Mouse (Mus musculus) midbrain, embryonic 12.5 days (tissue): ENCODE measurements at regions not wholly inside any gene's neighbourhood (a gene's known extent, or its start where the extent isn't known, plus 50 kb on each side); places are given as distances from the start of the nearest gene placed in this dataset.
"Not testable (repeated sequence)": the region's sequence is repeated elsewhere in the genome, so short reads cannot be mapped to it uniquely, and the experiment has no call there.

Experiments
- ATAC-seq: fragments of 200-750 bp; cut with Nextera tagmentation; 2 replicates; pipeline ENCODE4 v1.8.0; 2017; ENCODE audit warnings: low read depth, moderate TSS enrichment, moderate library complexity; ENCODE audit not compliant: low FRiP score
- H3K27ac ChIP-seq: fragments of 300-500 bp; sonication (generic); replicated peaks from 2 replicates; pipeline ENCODE4 v1.5.1; 2016; ENCODE audit warnings: mild to moderate bottlenecking
- H3K27me3 ChIP-seq: fragments of 300-500 bp; sonication (generic); 2 replicates; pipeline ENCODE4 v1.6.1; 2016; ENCODE audit warnings: mild to moderate bottlenecking
- H3K36me3 ChIP-seq: fragments of 300-500 bp; sonication (generic); 2 replicates; pipeline ENCODE4 v1.6.1; 2016
- H3K4me1 ChIP-seq: fragments of 300-500 bp; sonication (generic); 2 replicates; pipeline ENCODE4 v1.6.1; 2016
- H3K4me2 ChIP-seq: fragments of 300-500 bp; sonication (generic); replicated peaks from 2 replicates; pipeline ENCODE4 v1.6.1; 2016; ENCODE audit warnings: mild to moderate bottlenecking, moderate library complexity
- H3K4me3 ChIP-seq: fragments of 300-500 bp; sonication (generic); 2 replicates; pipeline ENCODE4 v1.5.1; 2016; ENCODE audit warnings: mild to moderate bottlenecking
- H3K9ac ChIP-seq: fragments of 300-500 bp; sonication (generic); replicated peaks from 2 replicates; pipeline ENCODE4 v1.6.1; 2016; ENCODE audit warnings: mild to moderate bottlenecking, moderate library complexity
- H3K9me3 ChIP-seq: fragments of 300-500 bp; sonication (generic); 2 replicates; pipeline ENCODE4 v1.6.1; 2016; ENCODE audit warnings: mild to moderate bottlenecking
- WGBS: fragments of 180-500 bp; shearing (Covaris S2); methylation state at CpG from one replicate; pipeline ENCODE4 v1.1.7; 2016; 5-methylcytosine and 5-hydroxymethylcytosine counted together

DNA sequence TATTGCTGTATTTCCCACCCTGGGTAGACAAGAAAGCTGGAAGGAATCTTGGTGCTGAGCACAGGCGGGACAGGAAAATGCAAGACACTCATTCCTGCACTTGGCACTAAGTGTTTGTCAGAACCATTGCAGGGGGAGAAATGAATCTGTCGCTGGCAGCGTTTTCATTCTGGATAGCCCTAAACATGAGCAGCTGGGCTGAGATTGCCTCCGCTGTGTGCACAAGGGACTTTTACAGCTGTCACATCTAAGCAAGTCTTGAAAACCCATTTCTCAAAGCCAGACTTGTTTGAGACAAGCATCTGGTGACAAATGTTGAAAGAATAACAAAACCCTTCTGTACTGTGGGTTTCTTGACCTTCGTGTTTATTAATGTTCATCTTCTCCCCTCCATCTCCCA, 438.4 kb upstream of the Jmjd1c start:
- no peaks in the 10 kb centered on the region for H3K9me3 ChIP-seq
- H3K27me3 ChIP-seq = no peaks in the 10 kb centered on the region
- ATAC-seq = no peak
- H3K4me3 ChIP-seq = no peak overlapping the region
- H3K36me3 ChIP-seq = no peaks in the 10 kb centered on the region
- no peak overlapping the region for H3K27ac ChIP-seq
- H3K4me2 ChIP-seq = no peak overlapping the region
- WGBS = 95% methylated on average over 5 of the region's 5 CpGs
- no peaks in the 10 kb centered on the region for H3K4me1 ChIP-seq
- H3K9ac ChIP-seq = no peak overlapping the region

DNA sequence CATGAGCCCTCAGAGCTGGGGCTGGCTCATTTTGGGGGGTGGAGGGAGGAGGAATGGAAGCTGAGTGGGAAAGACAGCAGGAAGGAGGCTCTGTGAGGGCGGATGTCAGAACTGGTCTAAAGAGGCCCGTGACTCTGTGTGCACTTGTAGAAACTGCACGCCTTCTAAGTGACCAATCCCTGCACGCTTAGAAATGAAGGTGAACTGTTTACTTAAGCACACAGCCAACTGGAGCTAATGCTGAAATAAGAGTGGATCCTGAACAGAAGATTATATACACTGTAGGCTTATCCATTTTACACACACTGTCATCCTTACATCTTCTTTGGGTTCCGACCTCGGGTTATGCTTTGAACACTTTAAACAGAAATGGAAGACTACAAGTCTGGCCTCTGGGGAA, 412.8 kb upstream of the Jmjd1c start:
- Histone ChIP-seq H3K9ac (no peak overlapping the region), H3K4me3 (no peak overlapping the region), H3K4me2 (no peak overlapping the region), H3K27me3 (no peaks in the 10 kb centered on the region), H3K36me3 (no peaks in the 10 kb centered on the region), H3K4me1 (no peaks in the 10 kb centered on the region), H3K27ac (no peak overlapping the region), H3K9me3 (peaks cover 6% of the 10 kb centered on the region; the same call in 1 of the 2 replicates)
- 86% methylated on average over 6 of the region's 6 CpGs for WGBS
- ATAC-seq = no peak

DNA sequence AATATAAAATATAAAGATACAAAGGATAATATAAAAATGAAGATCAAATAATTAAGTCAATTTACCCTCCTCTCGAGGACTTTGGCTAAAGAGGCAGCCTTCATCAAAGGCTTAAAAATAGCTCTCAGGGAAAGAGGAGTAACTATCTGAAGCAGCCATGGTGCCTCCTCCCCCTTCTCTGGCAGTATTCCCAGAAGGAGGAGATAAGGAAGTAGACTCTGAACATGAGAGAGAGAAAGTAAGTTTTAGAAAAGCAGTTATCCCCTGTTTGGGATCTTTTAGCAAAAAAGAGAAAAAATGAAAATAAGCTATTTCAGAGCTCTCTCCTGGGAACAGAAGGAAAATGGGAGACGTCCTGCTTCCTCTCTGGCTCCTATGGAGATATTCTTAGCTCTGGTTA, 406.7 kb upstream of the Jmjd1c start:
- 77% methylated on average over 2 of the region's 2 CpGs for WGBS
- not testable (repeated sequence) for H3K27ac ChIP-seq

DNA sequence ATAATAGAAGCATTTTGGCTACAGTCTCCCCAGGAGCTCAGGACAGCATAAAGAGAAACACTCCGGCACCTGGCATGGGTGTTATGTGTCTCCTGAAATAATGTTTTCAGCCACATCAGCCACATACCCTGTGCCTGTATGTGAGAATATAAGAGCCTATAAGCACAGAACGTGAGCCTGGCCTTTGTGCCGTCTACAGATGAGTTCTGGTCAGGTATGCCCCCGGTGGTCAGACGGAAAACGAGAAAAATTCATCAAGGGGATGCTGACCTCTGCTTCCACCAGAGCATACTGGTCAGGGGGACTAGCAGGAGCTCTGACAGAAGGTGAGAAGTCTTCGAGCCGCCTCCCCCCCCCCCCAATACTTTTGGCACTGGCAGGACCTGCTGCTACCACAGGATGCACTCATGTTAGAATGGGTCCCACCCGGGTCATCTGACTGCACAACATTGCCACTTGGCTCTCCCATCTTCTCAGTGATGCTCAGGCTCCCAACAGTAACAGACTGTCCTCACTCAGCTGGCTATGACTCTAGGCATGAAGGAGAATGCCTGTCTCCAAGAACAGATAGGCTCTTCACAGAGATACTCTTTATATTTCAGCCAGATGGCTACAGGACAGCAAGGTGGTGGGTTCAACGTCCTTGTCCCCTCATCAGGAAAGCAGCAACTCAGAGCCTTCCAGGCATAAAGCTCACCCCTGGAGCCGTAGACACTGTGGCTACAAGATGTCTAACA, 401.2 kb upstream of the Jmjd1c start:
- Histone ChIP-seq H3K4me1 (no peaks in the 10 kb centered on the region), H3K36me3 (no peaks in the 10 kb centered on the region), H3K4me3 (no peak overlapping the region), H3K9ac (no peak overlapping the region), H3K4me2 (no peak overlapping the region), H3K9me3 (no peaks in the 10 kb centered on the region), H3K27ac (no peak overlapping the region), H3K27me3 (no peaks in the 10 kb centered on the region)
- ATAC-seq = no peak
- 92% methylated on average over 11 of the region's 11 CpGs for WGBS

More for the DNA sequence above, 406.7 kb upstream of the Jmjd1c start:
- H3K36me3 ChIP-seq, H3K4me2 ChIP-seq, ATAC-seq, H3K4me3 ChIP-seq, H3K4me1 ChIP-seq, H3K9ac ChIP-seq, H3K27me3 ChIP-seq: not testable (repeated sequence)
- peaks cover 10% of the 10 kb centered on the region; the same call in 1 of the 2 replicates for H3K9me3 ChIP-seq

GRCm38 (mm10) chr10:66714926-66715325, 381.0 kb upstream of the Jmjd1c start:
- not testable (repeated sequence) for H3K36me3 ChIP-seq, H3K9ac ChIP-seq, H3K9me3 ChIP-seq, H3K27ac ChIP-seq, ATAC-seq, H3K4me2 ChIP-seq, H3K27me3 ChIP-seq, H3K4me1 ChIP-seq, H3K4me3 ChIP-seq
- 96% methylated on average over 9 of the region's 9 CpGs for WGBS

- H3K9me3 ChIP-seq = no peaks in the 10 kb centered on the region
- H3K27me3 ChIP-seq = no peaks in the 10 kb centered on the region
- H3K4me2 ChIP-seq = no peak overlapping the region
- no peak for ATAC-seq
- no peak overlapping the region for H3K4me3 ChIP-seq
- no peaks in the 10 kb centered on the region for H3K36me3 ChIP-seq
- H3K9ac ChIP-seq = no peak overlapping the region
- WGBS = 76% methylated on average over 7 of the region's 7 CpGs
- H3K4me1 ChIP-seq = no peaks in the 10 kb centered on the region
- no peak overlapping the region for H3K27ac ChIP-seq
Measured at GRCm38 (mm10) chr10:66717909-66718308, 378.0 kb upstream of the Jmjd1c start.

DNA sequence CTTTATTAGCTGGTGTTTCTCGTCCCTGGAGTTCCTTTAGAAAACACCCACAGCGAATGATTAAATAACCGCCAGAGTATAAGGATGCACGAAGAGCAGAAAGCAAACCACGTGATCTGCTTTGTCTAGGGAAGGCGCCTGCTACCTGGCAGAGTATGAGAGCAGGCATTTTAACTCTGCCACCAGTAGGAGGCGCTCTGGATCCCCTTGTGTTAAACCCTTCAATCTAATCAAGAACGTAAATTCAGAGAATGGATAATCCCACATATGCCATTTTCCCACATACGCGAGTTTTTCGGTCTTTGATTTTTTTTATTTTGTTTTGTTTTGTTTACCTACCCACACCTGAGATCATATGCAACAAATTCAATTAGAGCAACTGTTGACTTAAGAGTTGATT, 376.1 kb upstream of the Jmjd1c start:
- ATAC-seq = no peak
- Histone ChIP-seq H3K9ac (no peak overlapping the region), H3K4me1 (no peaks in the 10 kb centered on the region), H3K36me3 (no peaks in the 10 kb centered on the region), H3K27me3 (no peaks in the 10 kb centered on the region), H3K4me2 (no peak overlapping the region), H3K9me3 (no peaks in the 10 kb centered on the region), H3K4me3 (no peak overlapping the region), H3K27ac (no peak overlapping the region)
- 93% methylated on average over 11 of the region's 11 CpGs for WGBS

GRCm38 (mm10) chr10:66733631-66734030, 362.3 kb upstream of the Jmjd1c start:
- Histone ChIP-seq H3K9me3 (0 out of 2 replicates have a peak, but pooled peaks cover 7% of the 10 kb centered on the region), H3K36me3 (no peaks in the 10 kb centered on the region), H3K4me1 (no peaks in the 10 kb centered on the region), H3K4me2 (no peak overlapping the region), H3K4me3 (no peak overlapping the region), H3K27ac (no peak overlapping the region), H3K9ac (no peak overlapping the region), H3K27me3 (no peaks in the 10 kb centered on the region)
- 90% methylated on average over 5 of the region's 5 CpGs for WGBS
- ATAC-seq = no peak

DNA sequence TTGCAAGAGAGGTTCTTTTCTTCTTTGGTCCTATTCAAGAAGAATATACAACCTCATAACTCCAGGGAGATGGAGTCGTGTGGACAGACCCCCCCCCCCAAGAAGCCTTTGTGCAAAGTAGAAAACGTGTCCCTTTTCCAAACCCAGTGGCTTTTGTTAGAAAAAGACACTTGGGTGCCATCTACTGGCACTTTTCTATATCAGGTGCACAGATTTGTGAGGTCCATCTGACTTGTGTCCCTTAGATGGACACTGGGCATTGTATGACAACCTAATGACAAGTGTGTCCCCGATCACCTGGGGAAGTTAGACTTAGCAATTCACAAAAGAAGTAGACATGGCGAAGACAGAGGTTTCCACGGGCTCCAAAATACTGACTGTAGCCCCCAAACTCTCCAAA, 361.1 kb upstream of the Jmjd1c start:
- Histone ChIP-seq H3K4me3 (no peak overlapping the region), H3K27me3 (no peaks in the 10 kb centered on the region), H3K4me2 (no peak overlapping the region), H3K9ac (no peak overlapping the region), H3K27ac (no peak overlapping the region), H3K9me3 (0 out of 2 replicates have a peak, but pooled peaks cover 2% of the 10 kb centered on the region), H3K36me3 (no peaks in the 10 kb centered on the region), H3K4me1 (no peaks in the 10 kb centered on the region)
- no peak for ATAC-seq
- 65% methylated on average over 5 of the region's 5 CpGs for WGBS

DNA sequence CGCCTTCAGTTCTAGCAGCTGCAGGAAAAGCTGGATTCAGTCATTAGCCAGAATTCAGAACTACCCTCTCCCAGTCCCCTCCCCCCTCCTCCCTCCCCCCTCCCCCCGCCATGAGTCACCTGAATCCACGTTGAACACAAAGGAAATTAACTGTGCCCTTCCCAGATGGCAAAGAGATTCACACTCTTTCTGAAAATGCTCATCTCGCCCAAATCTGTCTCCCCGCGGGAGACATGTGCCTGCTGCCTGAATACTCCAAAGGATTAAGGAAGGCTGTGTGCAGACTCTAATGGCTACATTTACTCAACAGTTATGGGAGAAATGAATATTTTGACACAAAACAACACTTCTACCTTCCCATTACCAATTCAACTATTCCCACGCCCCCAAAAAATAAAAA, 356.9 kb upstream of the Jmjd1c start:
- Histone ChIP-seq H3K4me1 (no peaks in the 10 kb centered on the region), H3K36me3 (no peaks in the 10 kb centered on the region), H3K27me3 (no peaks in the 10 kb centered on the region), H3K4me2 (no peak overlapping the region), H3K27ac (no peak overlapping the region), H3K9me3 (no peaks in the 10 kb centered on the region), H3K4me3 (no peak overlapping the region), H3K9ac (no peak overlapping the region)
- WGBS = 73% methylated on average over 6 of the region's 7 CpGs
- no peak for ATAC-seq

- Histone ChIP-seq H3K9me3 (no peaks in the 10 kb centered on the region), H3K27ac (no peak overlapping the region), H3K4me3 (no peak overlapping the region), H3K4me1 (no peaks in the 10 kb centered on the region), H3K4me2 (no peak overlapping the region), H3K9ac (no peak overlapping the region), H3K27me3 (no peaks in the 10 kb centered on the region), H3K36me3 (no peaks in the 10 kb centered on the region)
- no peak for ATAC-seq
- 67% methylated on average over 3 of the region's 3 CpGs for WGBS
Measured at GRCm38 (mm10) chr10:66741819-66742218, 354.1 kb upstream of the Jmjd1c start.

GRCm38 (mm10) chr10:66743254-66743653, 352.7 kb upstream of the Jmjd1c start:
- Histone ChIP-seq H3K27me3 (no peaks in the 10 kb centered on the region), H3K27ac (no peak overlapping the region), H3K4me1 (no peaks in the 10 kb centered on the region), H3K4me3 (no peak overlapping the region), H3K4me2 (no peak overlapping the region), H3K9me3 (no peaks in the 10 kb centered on the region), H3K9ac (no peak overlapping the region), H3K36me3 (no peaks in the 10 kb centered on the region)
- 83% methylated on average over 6 of the region's 6 CpGs for WGBS
- ATAC-seq = no peak

- no peak overlapping the region for H3K4me2 ChIP-seq
- no peak for ATAC-seq
- 0 out of 2 replicates have a peak, but pooled peaks cover 4% of the 10 kb centered on the region for H3K4me1 ChIP-seq
- H3K27ac ChIP-seq = no peak overlapping the region
- H3K27me3 ChIP-seq = no peaks in the 10 kb centered on the region
- no peaks in the 10 kb centered on the region for H3K9me3 ChIP-seq
- no peaks in the 10 kb centered on the region for H3K36me3 ChIP-seq
- H3K9ac ChIP-seq = no peak overlapping the region
- H3K4me3 ChIP-seq = no peak overlapping the region
- WGBS = 97% methylated on average over 10 of the region's 10 CpGs
Measured at GRCm38 (mm10) chr10:66745871-66746270, 350.1 kb upstream of the Jmjd1c start.
